Mouse (Mus musculus) heart, postnatal 0 days (tissue): ENCODE results near the gene Neurl3. TPM values are rescaled to one million over a fixed set of nuclear protein-coding genes. Genes with fewer than 3 reads are reported as not detected.

ENCODE experiments used
- ATAC-seq: fragments of 200-750 bp; cut with Nextera tagmentation; 2 replicates; pipeline ENCODE4 v1.8.0; 2017; ENCODE audit warnings: low read depth, moderate number of reproducible peaks, moderate library complexity; ENCODE audit not compliant: insufficient read depth
- DNase-seq: peaks from one replicate; pipeline ENCODE4 v3.0.0-alpha.2; 2016; ENCODE audit warnings: low spot score
- H3K27ac ChIP-seq: fragments of 300-500 bp; sonication (generic); 2 replicates; pipeline ENCODE4 v1.5.1; 2014; ENCODE audit warnings: low read depth, mild to moderate bottlenecking
- H3K27me3 ChIP-seq: fragments of 300-500 bp; sonication (generic); 2 replicates; pipeline ENCODE4 v1.6.1; 2014; ENCODE audit warnings: low read length, mixed read lengths; ENCODE audit not compliant: control insufficient read depth, insufficient read depth
- H3K36me3 ChIP-seq: fragments of 300-500 bp; sonication (generic); replicated peaks from 2 replicates; pipeline ENCODE4 v1.6.1; 2014; ENCODE audit warnings: low read length, mixed read lengths; ENCODE audit not compliant: control insufficient read depth, insufficient read depth
- H3K4me1 ChIP-seq: fragments of 300-500 bp; sonication (generic); 2 replicates; pipeline ENCODE4 v1.6.1; 2014; ENCODE audit warnings: antibody characterized with exemption; ENCODE audit not compliant: control insufficient read depth, insufficient read depth
- H3K4me2 ChIP-seq: fragments of 300-500 bp; sonication (generic); 2 replicates; pipeline ENCODE4 v1.6.1; 2014; ENCODE audit warnings: low read depth, mild to moderate bottlenecking, low read length, moderate library complexity
- H3K4me3 ChIP-seq: fragments of 300-500 bp; sonication (generic); 2 replicates; pipeline ENCODE4 v1.5.1; 2014; ENCODE audit warnings: low read depth, low read length
- H3K9ac ChIP-seq: fragments of 300-500 bp; sonication (generic); replicated peaks from 2 replicates; pipeline ENCODE4 v1.6.1; 2014; ENCODE audit warnings: low read depth, low read length, mixed read lengths
- H3K9me3 ChIP-seq: fragments of 300-500 bp; sonication (generic); replicated peaks from 2 replicates; pipeline ENCODE4 v1.6.1; 2016; ENCODE audit warnings: low read length; ENCODE audit not compliant: control insufficient read depth
- CTCF ChIP-seq: IDR thresholded peaks from 2 replicates; pipeline ENCODE4 v1.5.1; 2016; ENCODE audit warnings: antibody characterized with exemption, control low read depth, low read depth
- EP300 ChIP-seq: IDR thresholded peaks from 2 replicates; pipeline ENCODE4 v1.6.1; 2016; ENCODE audit warnings: antibody characterized with exemption, low read depth
- WGBS: fragments of 180-500 bp; shearing (Covaris S2); extraction: QIAGEN DNeasy Blood & Tissue Kit; methylation state at CpG from one replicate; pipeline ENCODE4 v1.1.7; 2014; 5-methylcytosine and 5-hydroxymethylcytosine counted together
- polyA plus RNA-seq: library from polyadenylated mRNA; unstranded; fragments of >200 nt; fragmentation: Nextera tagmentation; extraction: Ambion mirVana; gene quantifications from 2 replicates; pipeline ENCODE4 v1.2.1, GENCODE M21; 2015
- total RNA-seq: library from RNA; depleted of rRNA; stranded (reverse); fragments of >200 nt; gene quantifications from 2 replicates; pipeline ENCODE4 v1.2.3, GENCODE M21; 2014; ENCODE audit warnings: low replicate concordance

The Neurl3 gene
- total and polyA plus RNA-seq, 2 experiments from 2014 or later: 3.6 to 12.9 TPM

- Histone ChIP-seq H3K9ac (no peak overlapping the region), H3K4me3 (no peak overlapping the region), H3K4me2 (no peak overlapping the region), H3K9me3 (no peaks in the 10 kb centered on the region), H3K4me1 (no peaks in the 10 kb centered on the region), H3K36me3 (peaks cover 41% of the 10 kb centered on the region), H3K27me3 (no peaks in the 10 kb centered on the region), H3K27ac (no peak overlapping the region)
- WGBS: 67% methylated on average over 2 of the region's 2 CpGs
- DNase-seq (no peak), ATAC-seq (no peak)
- TF ChIP-seq CTCF: no peak
- no peak for TF ChIP-seq EP300
Measured at GRCm38 (mm10) chr1:36315776-36316100, 41.3 kb upstream of the Neurl3 start.

DNA sequence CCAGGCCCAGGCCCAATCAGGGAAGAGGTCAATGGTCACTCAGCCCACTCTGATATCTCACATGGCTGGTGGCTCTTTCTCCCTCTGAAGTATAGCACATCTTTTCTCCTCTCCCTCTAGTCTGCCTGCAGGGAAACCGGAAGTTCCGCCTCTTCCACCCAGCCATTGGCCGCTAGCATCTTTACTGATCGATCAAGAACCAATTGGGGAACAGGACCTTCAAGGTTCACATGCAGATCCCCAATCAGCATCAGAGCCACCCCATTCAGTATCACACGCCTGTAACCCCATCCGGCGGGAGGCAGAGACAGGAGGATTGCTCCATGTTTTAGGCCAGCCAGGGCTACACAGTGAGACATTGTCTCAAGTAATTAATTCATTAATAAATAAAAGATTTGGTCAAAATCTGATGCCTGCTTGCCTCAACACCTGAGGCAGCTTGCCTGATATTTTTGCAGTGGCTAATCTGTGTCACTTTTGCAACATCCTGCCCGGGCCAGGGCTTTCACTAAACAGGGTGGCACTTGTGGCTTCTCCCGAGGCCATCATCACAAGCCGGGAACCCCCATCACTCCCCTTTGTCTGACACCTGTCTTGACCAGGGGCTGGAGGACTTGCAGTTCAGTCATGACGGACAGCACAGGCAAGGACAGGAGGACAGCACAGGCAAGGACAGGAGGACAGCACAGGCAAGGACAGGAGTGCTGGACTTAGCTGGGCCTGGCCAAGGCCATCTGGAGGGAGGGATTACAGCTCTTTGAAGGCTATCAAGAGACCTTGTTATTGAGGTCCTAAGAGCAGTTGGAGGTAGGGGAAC is 40.7 kb upstream of the Neurl3 start:
- 87% methylated on average over 11 of the region's 11 CpGs for WGBS
- no peaks in the 10 kb centered on the region for H3K27me3 ChIP-seq
- H3K4me3 ChIP-seq: no peak overlapping the region
- DNase-seq (no peak), ATAC-seq (no peak)
- H3K27ac ChIP-seq: no peak overlapping the region
- no peaks in the 10 kb centered on the region for H3K9me3 ChIP-seq
- no peak overlapping the region for H3K9ac ChIP-seq
- TF ChIP-seq EP300 (no peak), CTCF (no peak)
- peaks cover under 1% of the 10 kb centered on the region; the same call in 1 of the 2 replicates for H3K4me1 ChIP-seq
- peaks cover 35% of the 10 kb centered on the region for H3K36me3 ChIP-seq
- H3K4me2 ChIP-seq: no peak overlapping the region

DNA sequence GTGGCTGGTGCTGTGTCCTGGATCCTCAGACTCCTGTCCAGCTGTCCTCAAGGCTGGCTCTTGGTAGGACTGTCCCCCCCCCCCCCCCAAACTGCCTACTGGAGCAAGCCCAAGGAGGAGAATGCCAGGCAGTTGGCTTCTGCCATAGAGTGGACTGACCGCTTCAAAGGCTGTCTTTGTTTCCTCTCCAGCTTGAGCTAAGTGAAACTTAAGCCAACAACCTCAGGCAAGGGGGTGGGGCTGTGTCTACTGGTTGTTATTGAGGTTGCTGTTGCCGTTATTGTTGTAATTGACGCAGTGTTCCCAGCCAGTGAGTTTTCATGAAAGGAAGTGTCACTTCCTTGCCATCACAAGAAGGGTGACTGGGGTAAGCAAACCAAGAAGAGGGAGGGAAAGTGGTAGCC is 35.0 kb upstream of the Neurl3 start:
- Histone ChIP-seq H3K4me1 (peaks cover 25% of the 10 kb centered on the region), H3K27ac (peak overlapping the region; percentile 60), H3K9me3 (no peaks in the 10 kb centered on the region), H3K4me2 (peak overlapping the region; percentile 64), H3K27me3 (no peaks in the 10 kb centered on the region), H3K36me3 (0 out of 2 replicates have a peak, but pooled peaks cover 6% of the 10 kb centered on the region), H3K4me3 (peak overlapping the region; percentile 92), H3K9ac (no peak overlapping the region)
- no peak for DNase-seq
- TF ChIP-seq CTCF: no peak
- TF ChIP-seq EP300: no peak
- ATAC-seq: no peak
- WGBS: 42% methylated on average over 3 of the region's 3 CpGs

- peak overlapping the region; percentile 92 for H3K4me3 ChIP-seq
- TF ChIP-seq CTCF (no peak), EP300 (no peak)
- H3K27me3 ChIP-seq: no peaks in the 10 kb centered on the region
- peak overlapping the region; percentile 60 for H3K27ac ChIP-seq
- DNase-seq (no peak), ATAC-seq (no peak)
- peak overlapping the region; percentile 91 for H3K9ac ChIP-seq
- WGBS: 56% methylated on average over 9 of the region's 9 CpGs
- H3K4me2 ChIP-seq: peak overlapping the region; percentile 64
- no peaks in the 10 kb centered on the region for H3K9me3 ChIP-seq
- 0 out of 2 replicates have a peak, but pooled peaks cover under 1% of the 10 kb centered on the region for H3K36me3 ChIP-seq
- H3K4me1 ChIP-seq: peaks cover 30% of the 10 kb centered on the region
Measured at GRCm38 (mm10) chr1:36308966-36309475, 34.5 kb upstream of the Neurl3 start.

DNA sequence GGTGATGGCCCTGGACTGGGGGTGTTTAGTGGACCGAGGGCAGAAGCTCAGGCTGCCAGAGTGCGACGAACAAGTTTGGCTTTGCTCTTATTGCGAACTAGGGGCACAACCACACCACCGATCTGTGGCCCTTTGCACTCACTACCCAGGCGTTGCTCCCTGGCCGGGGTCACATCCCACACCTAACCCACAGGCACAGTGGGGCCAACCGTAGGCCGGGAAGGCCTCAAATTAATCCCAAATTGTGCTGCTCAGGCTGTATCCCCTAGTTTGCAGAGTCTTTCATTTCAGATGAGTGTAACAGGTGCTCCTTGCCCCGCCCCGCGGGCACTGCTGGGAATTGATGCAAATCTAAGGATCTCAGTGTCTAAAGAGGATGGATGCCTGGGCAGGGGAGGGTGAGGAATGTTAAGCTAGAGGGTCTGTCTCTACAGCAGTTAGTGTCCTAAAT is 34.0 kb upstream of the Neurl3 start:
- 9% methylated on average over 12 of the region's 12 CpGs for WGBS

More for the DNA sequence above, 34.0 kb upstream of the Neurl3 start:
- peak overlapping the region; percentile 94; the same call in 1 of the 2 replicates for H3K27ac ChIP-seq
- H3K9me3 ChIP-seq: no peaks in the 10 kb centered on the region
- ATAC-seq: no peak
- H3K4me1 ChIP-seq: peaks cover 33% of the 10 kb centered on the region
- H3K4me3 ChIP-seq: peak overlapping the region; percentile 92
- H3K9ac ChIP-seq: peak overlapping the region; percentile 91
- H3K36me3 ChIP-seq: no peaks in the 10 kb centered on the region
- TF ChIP-seq EP300: no peak
- TF ChIP-seq CTCF: no peak
- no peaks in the 10 kb centered on the region for H3K27me3 ChIP-seq
- no peak for DNase-seq
- peak overlapping the region; percentile 64 for H3K4me2 ChIP-seq
